Mouse (Mus musculus): ENCODE measurements around the gene Hlf. TPM values are rescaled to one million over a fixed set of nuclear protein-coding genes. Genes with fewer than 3 reads are reported as not detected.

Gene Hlf
- polyA plus RNA-seq, 1 experiment, result 0.16 TPM

GRCm38 (mm10) chr11:90389174-90389901 is 1.4 kb downstream of the Hlf start:
- no peaks in the 10 kb centered on the region for H3K79me2 ChIP-seq (ENCODE audit: control insufficient read depth, insufficient read depth)
- no peaks in the 10 kb centered on the region for H3K36me3 ChIP-seq (ENCODE audit: control insufficient read depth, insufficient read depth)
- H3K27me3 ChIP-seq (ENCODE audit: control insufficient read depth, insufficient read depth, insufficient read length), result peaks cover 44% of the 10 kb centered on the region
- H3K79me3 ChIP-seq (ENCODE audit: low read depth), result no peaks in the 10 kb centered on the region
- no peak for TF ChIP-seq MYOD1 (IDR thresholded peaks at IDR 0.05; ENCODE audit: control insufficient read depth, insufficient read length, low read depth)
- TF ChIP-seq FOSL1 (IDR thresholded peaks at IDR 0.05; ENCODE audit: insufficient read depth, low read length, poor library complexity, severe bottlenecking), result no peak
- no peak for TF ChIP-seq CTCF (IDR thresholded peaks at IDR 0.05; ENCODE audit: control insufficient read depth, insufficient read depth, insufficient read length)
- no peak for TF ChIP-seq MAX (IDR thresholded peaks at IDR 0.05)
- TF ChIP-seq CEBPB (IDR thresholded peaks at IDR 0.05; ENCODE audit: low read depth), result no peak
- TF ChIP-seq MYOG (IDR thresholded peaks at IDR 0.05; ENCODE audit: control insufficient read depth, extremely low read depth, insufficient read length), result no peak
- no peak for TF ChIP-seq USF1 (IDR thresholded peaks at IDR 0.05; ENCODE audit: low read depth)
- no peak overlapping the region for H3ac ChIP-seq (ENCODE audit: control insufficient read depth, insufficient read length, low read depth)
- H3K4me3 ChIP-seq (ENCODE audit: insufficient read depth, poor library complexity, severe bottlenecking), result no peak overlapping the region

- Histone ChIP-seq H3ac (ENCODE audit: control insufficient read depth, insufficient read length, low read depth) (no peak overlapping the region), H3K79me3 (ENCODE audit: low read depth) (no peaks in the 10 kb centered on the region), H3K36me3 (ENCODE audit: control insufficient read depth, insufficient read depth) (no peaks in the 10 kb centered on the region), H3K79me2 (ENCODE audit: control insufficient read depth, insufficient read depth) (no peaks in the 10 kb centered on the region), H3K4me3 (ENCODE audit: insufficient read depth, poor library complexity, severe bottlenecking) (no peak overlapping the region), H3K27me3 (ENCODE audit: control insufficient read depth, insufficient read depth, insufficient read length) (peaks cover 42% of the 10 kb centered on the region)
- no peak for TF ChIP-seq FOSL1 (IDR thresholded peaks at IDR 0.05; ENCODE audit: insufficient read depth, low read length, poor library complexity, severe bottlenecking)
- no peak for TF ChIP-seq MAX (IDR thresholded peaks at IDR 0.05)
- no peak for TF ChIP-seq USF1 (IDR thresholded peaks at IDR 0.05; ENCODE audit: low read depth)
- TF ChIP-seq CEBPB (IDR thresholded peaks at IDR 0.05; ENCODE audit: low read depth), result no peak
- no peak for TF ChIP-seq CTCF (IDR thresholded peaks at IDR 0.05; ENCODE audit: control insufficient read depth, insufficient read depth, insufficient read length)
- no peak for TF ChIP-seq MYOD1 (IDR thresholded peaks at IDR 0.05; ENCODE audit: control insufficient read depth, insufficient read length, low read depth)
- TF ChIP-seq MYOG (IDR thresholded peaks at IDR 0.05; ENCODE audit: control insufficient read depth, extremely low read depth, insufficient read length), result no peak
These were observed 2.9 kb downstream of the Hlf start for GRCm38 (mm10) chr11:90387501-90388440.

DNA sequence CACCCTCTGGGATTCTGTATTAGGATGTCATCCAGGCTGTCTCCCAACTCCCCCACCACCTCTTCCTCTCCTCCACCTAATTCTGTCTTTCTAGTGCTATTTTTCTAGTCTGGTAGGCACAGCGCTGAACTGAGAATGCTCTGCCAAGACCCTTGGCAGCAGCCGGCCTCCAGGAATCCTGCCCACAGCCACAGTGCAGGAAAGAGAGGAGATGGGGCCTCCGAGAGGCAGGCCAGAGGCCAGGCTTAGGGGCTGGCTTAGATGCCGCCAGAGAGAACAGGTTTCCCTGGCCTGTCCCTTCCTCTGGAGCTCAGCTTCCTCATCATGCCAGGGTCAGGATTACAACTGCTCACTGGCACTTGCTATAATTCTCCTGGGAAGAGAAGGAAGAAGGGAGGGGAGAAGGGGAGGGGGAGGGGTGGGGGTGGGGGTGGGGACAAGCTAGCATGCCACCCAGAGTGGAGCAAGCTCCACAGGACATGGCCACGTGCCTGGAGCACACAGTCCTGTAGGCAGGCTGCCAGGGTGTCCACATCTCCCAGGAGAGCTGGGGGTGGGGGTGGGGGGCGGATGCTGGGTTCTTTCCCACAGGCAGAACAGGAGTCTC is 8.6 kb downstream of the Hlf start:
- H3K36me3 ChIP-seq (ENCODE audit: control insufficient read depth, insufficient read depth), result no peaks in the 10 kb centered on the region
- no peak overlapping the region for H3K4me3 ChIP-seq (ENCODE audit: insufficient read depth, poor library complexity, severe bottlenecking)

DNA sequence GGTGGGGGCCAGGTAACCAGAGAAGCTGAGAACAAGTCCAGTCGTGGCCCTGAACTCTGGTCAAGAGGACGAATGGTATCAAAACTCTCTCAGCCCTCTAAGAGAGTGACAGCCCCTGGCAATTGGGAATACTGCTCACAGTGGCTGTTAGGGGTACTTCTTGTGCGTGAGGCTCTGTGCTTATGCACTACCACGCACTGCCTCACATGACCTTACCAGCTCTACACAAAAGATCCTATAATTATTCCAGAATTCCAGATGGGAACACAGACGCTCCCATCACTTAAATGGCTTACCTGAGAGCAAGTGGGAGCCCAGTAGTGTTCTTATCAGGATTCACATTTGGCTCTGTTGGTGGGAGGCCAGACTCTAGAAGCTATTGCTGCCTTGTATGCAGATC is 9.6 kb downstream of the Hlf start:
- no peaks in the 10 kb centered on the region for H3K36me3 ChIP-seq (ENCODE audit: control insufficient read depth, insufficient read depth)
- H3K79me2 ChIP-seq (ENCODE audit: control insufficient read depth, insufficient read depth), result no peaks in the 10 kb centered on the region
- no peak overlapping the region for H3K4me3 ChIP-seq (ENCODE audit: insufficient read depth, poor library complexity, severe bottlenecking)
- no peak for TF ChIP-seq MYOD1 (IDR thresholded peaks at IDR 0.05; ENCODE audit: control insufficient read depth, insufficient read length, low read depth)
- TF ChIP-seq CEBPB (IDR thresholded peaks at IDR 0.05; ENCODE audit: low read depth), result no peak
- TF ChIP-seq USF1 (IDR thresholded peaks at IDR 0.05; ENCODE audit: low read depth), result no peak
- TF ChIP-seq MYOG (IDR thresholded peaks at IDR 0.05; ENCODE audit: control insufficient read depth, extremely low read depth, insufficient read length), result no peak
- TF ChIP-seq MAX (IDR thresholded peaks at IDR 0.05), result no peak
- TF ChIP-seq CTCF (IDR thresholded peaks at IDR 0.05; ENCODE audit: control insufficient read depth, insufficient read depth, insufficient read length), result no peak
- TF ChIP-seq FOSL1 (IDR thresholded peaks at IDR 0.05; ENCODE audit: insufficient read depth, low read length, poor library complexity, severe bottlenecking), result no peak
- peaks cover 31% of the 10 kb centered on the region for H3K27me3 ChIP-seq (ENCODE audit: control insufficient read depth, insufficient read depth, insufficient read length)
- H3K79me3 ChIP-seq (ENCODE audit: low read depth), result no peaks in the 10 kb centered on the region
- H3ac ChIP-seq (ENCODE audit: control insufficient read depth, insufficient read length, low read depth), result no peak overlapping the region

More for the DNA sequence above, 8.6 kb downstream of the Hlf start:
- no peaks in the 10 kb centered on the region for H3K79me3 ChIP-seq (ENCODE audit: low read depth)
- no peak for TF ChIP-seq CEBPB (IDR thresholded peaks at IDR 0.05; ENCODE audit: low read depth)
- no peak for TF ChIP-seq CTCF (IDR thresholded peaks at IDR 0.05; ENCODE audit: control insufficient read depth, insufficient read depth, insufficient read length)
- TF ChIP-seq MAX (IDR thresholded peaks at IDR 0.05), result no peak
- no peak for TF ChIP-seq FOSL1 (IDR thresholded peaks at IDR 0.05; ENCODE audit: insufficient read depth, low read length, poor library complexity, severe bottlenecking)
- TF ChIP-seq MYOG (IDR thresholded peaks at IDR 0.05; ENCODE audit: control insufficient read depth, extremely low read depth, insufficient read length), result no peak
- TF ChIP-seq MYOD1 (IDR thresholded peaks at IDR 0.05; ENCODE audit: control insufficient read depth, insufficient read length, low read depth), result no peak
- TF ChIP-seq USF1 (IDR thresholded peaks at IDR 0.05; ENCODE audit: low read depth), result no peak
- H3ac ChIP-seq (ENCODE audit: control insufficient read depth, insufficient read length, low read depth), result no peak overlapping the region
- peaks cover 31% of the 10 kb centered on the region for H3K27me3 ChIP-seq (ENCODE audit: control insufficient read depth, insufficient read depth, insufficient read length)
- no peaks in the 10 kb centered on the region for H3K79me2 ChIP-seq (ENCODE audit: control insufficient read depth, insufficient read depth)

GRCm38 (mm10) chr11:90380131-90380685 is 10.5 kb downstream of the Hlf start:
- Histone ChIP-seq H3K79me2 (ENCODE audit: control insufficient read depth, insufficient read depth) (no peaks in the 10 kb centered on the region), H3K79me3 (ENCODE audit: low read depth) (no peaks in the 10 kb centered on the region), H3K27me3 (ENCODE audit: control insufficient read depth, insufficient read depth, insufficient read length) (peaks cover 34% of the 10 kb centered on the region), H3ac (ENCODE audit: control insufficient read depth, insufficient read length, low read depth) (no peak overlapping the region), H3K36me3 (ENCODE audit: control insufficient read depth, insufficient read depth) (no peaks in the 10 kb centered on the region), H3K4me3 (ENCODE audit: insufficient read depth, poor library complexity, severe bottlenecking) (no peak overlapping the region)
- TF ChIP-seq MYOG (IDR thresholded peaks at IDR 0.05; ENCODE audit: control insufficient read depth, extremely low read depth, insufficient read length), result no peak
- no peak for TF ChIP-seq MAX (IDR thresholded peaks at IDR 0.05)
- TF ChIP-seq FOSL1 (IDR thresholded peaks at IDR 0.05; ENCODE audit: insufficient read depth, low read length, poor library complexity, severe bottlenecking), result no peak
- TF ChIP-seq MYOD1 (IDR thresholded peaks at IDR 0.05; ENCODE audit: control insufficient read depth, insufficient read length, low read depth), result no peak
- TF ChIP-seq CEBPB (IDR thresholded peaks at IDR 0.05; ENCODE audit: low read depth), result no peak
- no peak for TF ChIP-seq CTCF (IDR thresholded peaks at IDR 0.05; ENCODE audit: control insufficient read depth, insufficient read depth, insufficient read length)
- no peak for TF ChIP-seq USF1 (IDR thresholded peaks at IDR 0.05; ENCODE audit: low read depth)
